Mouse (Mus musculus): ENCODE results near the gene Olfr159.

GRCm38 (mm10) chr4:43772304-43772703 is 1.5 kb upstream of the Olfr159 start:
- TF ChIP-seq CTCF (IDR thresholded peaks at IDR 0.05; ENCODE audit: control insufficient read depth, insufficient read depth, insufficient replicate concordance, low read depth, low read length) = no peak
- TF ChIP-seq POLR2A (IDR thresholded peaks at IDR 0.05; ENCODE audit: control insufficient read depth, low read depth, low read length) = no peak
